Mouse (Mus musculus) adipocyte (in vitro differentiated cells): ENCODE measurements around the gene Chst12.
"Not testable (repeated sequence)": the region's sequence is repeated elsewhere in the genome, so short reads cannot be mapped to it uniquely, and the experiment has no call there.

Source experiments
- DNase-seq: peaks from one replicate; pipeline ENCODE4 v3.0.0-alpha.2; 2016; ENCODE audit warnings: low spot score

Gene Chst12

GRCm38 (mm10) chr5:140505208-140505780 is at the start of gene Chst12:
Chst12 (plus strand) TSS chr5:140505550.
- DNase-seq = peak; percentile 100

GRCm38 (mm10) chr5:140461476-140461875 is 43.9 kb upstream of the Chst12 start:
- no peak for DNase-seq

- not testable (repeated sequence) for DNase-seq
Measured at GRCm38 (mm10) chr5:140463151-140463550, 42.2 kb upstream of the Chst12 start.

- no peak for DNase-seq
Measured at GRCm38 (mm10) chr5:140464943-140465342, 40.4 kb upstream of the Chst12 start.

- DNase-seq = no peak
Measured at GRCm38 (mm10) chr5:140472336-140472735, 33.0 kb upstream of the Chst12 start.

- no peak for DNase-seq
Measured at GRCm38 (mm10) chr5:140481458-140481857, 23.9 kb upstream of the Chst12 start.

- no peak for DNase-seq
Measured at GRCm38 (mm10) chr5:140491142-140491541, 14.2 kb upstream of the Chst12 start.

- DNase-seq = no peak
Measured at GRCm38 (mm10) chr5:140492684-140493233, 12.6 kb upstream of the Chst12 start.

- peak; percentile 67 for DNase-seq
Measured at GRCm38 (mm10) chr5:140498176-140498575, 7.2 kb upstream of the Chst12 start.

GRCm38 (mm10) chr5:140500736-140501135 is 4.6 kb upstream of the Chst12 start:
- DNase-seq = peak; percentile 57

GRCm38 (mm10) chr5:140501982-140502836 is 3.1 kb upstream of the Chst12 start:
- no peak for DNase-seq

GRCm38 (mm10) chr5:140502925-140503324 is 2.4 kb upstream of the Chst12 start:
- not testable (repeated sequence) for DNase-seq

- peak; percentile 70 for DNase-seq
Measured at GRCm38 (mm10) chr5:140506096-140506794, 895 bp downstream of the Chst12 start.

- no peak for DNase-seq
Measured at GRCm38 (mm10) chr5:140507466-140508208, 2.3 kb downstream of the Chst12 start.

- peak; percentile 34 for DNase-seq
Measured at GRCm38 (mm10) chr5:140508686-140509085, 3.3 kb downstream of the Chst12 start.

- DNase-seq = no peak
Measured at GRCm38 (mm10) chr5:140509204-140509603, 3.9 kb downstream of the Chst12 start.

- DNase-seq = peak; percentile 71
Measured at GRCm38 (mm10) chr5:140510012-140511000, 5.0 kb downstream of the Chst12 start.

GRCm38 (mm10) chr5:140513921-140514320 is 8.6 kb downstream of the Chst12 start:
- no peak for DNase-seq

GRCm38 (mm10) chr5:140514799-140515486 is 9.6 kb downstream of the Chst12 start:
- peak; percentile 42 for DNase-seq
